Mouse (Mus musculus): ENCODE data around the gene Il19. TPM values are rescaled to one million over a fixed set of nuclear protein-coding genes. Genes with fewer than 3 reads are reported as not detected.

The Il19 gene
- polyA plus RNA-seq, 1 experiment from 2014 or later, result not detected

DNA sequence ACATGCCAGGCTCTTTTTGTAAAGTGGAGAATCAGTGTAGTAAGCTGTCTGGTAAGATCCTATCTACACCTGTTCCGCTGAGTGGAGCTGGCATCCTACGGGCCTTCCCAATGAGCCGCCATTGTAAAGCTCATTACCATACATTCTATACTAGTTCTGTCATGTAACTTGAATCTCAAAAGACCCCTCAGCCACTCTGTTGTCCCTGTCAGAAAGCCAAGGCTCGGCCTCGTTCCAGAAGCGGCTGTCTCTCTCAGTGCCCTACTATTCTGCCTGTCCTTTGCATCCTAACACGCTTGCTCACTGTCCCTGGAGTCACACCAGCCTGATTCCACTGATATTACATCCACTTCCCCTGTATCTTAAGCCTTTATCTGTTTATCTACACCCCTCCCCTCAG is 1.7 kb downstream of the Il19 start:
- H3K27me3 ChIP-seq (ENCODE audit: control insufficient read depth, insufficient read depth, low read depth, low read length), result no peaks in the 10 kb centered on the region
- no peak overlapping the region for H3K4me3 ChIP-seq (ENCODE audit: low read depth, low read length)
- no peak for ATAC-seq
- H3K36me3 ChIP-seq (ENCODE audit: control insufficient read depth, insufficient read depth, low read length), result no peaks in the 10 kb centered on the region
- no peak overlapping the region for H3K4me2 ChIP-seq (ENCODE audit: low read length)
- 52% methylated on average over 7 of the region's 7 CpGs for WGBS
- no peak overlapping the region for H3K9ac ChIP-seq (ENCODE audit: low read depth, low read length)
- H3K4me1 ChIP-seq (ENCODE audit: control insufficient read depth, insufficient read depth, low read length), result no peaks in the 10 kb centered on the region
- H3K27ac ChIP-seq (ENCODE audit: low read length), result no peak overlapping the region
- no peaks in the 10 kb centered on the region for H3K9me3 ChIP-seq (replicated peaks; ENCODE audit: control insufficient read depth, low read length, poor library complexity, severe bottlenecking)

DNA sequence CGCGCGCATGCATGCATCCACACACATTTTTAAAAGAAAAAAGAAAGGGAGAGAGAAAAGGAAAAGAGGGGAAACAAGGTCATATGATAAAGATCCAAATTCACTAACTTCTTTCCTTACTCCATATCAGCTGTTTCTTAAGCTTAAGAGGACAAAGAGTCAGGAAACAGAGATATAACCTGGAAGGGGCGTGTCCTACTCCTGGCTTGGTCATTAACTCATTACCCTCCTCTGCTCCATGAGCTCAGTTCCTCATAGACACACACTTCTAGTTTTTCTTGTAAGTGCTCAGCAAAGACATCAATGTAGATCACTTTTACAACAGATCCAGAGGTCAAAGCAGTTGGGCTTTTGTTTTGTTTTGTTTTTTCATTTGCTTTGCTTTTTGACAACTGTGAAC is 2.7 kb downstream of the Il19 start:
- no peak for ATAC-seq
- H3K27me3 ChIP-seq (ENCODE audit: control insufficient read depth, insufficient read depth, low read depth, low read length), result no peaks in the 10 kb centered on the region
- no peak overlapping the region for H3K9ac ChIP-seq (ENCODE audit: low read depth, low read length)
- no peak overlapping the region for H3K27ac ChIP-seq (ENCODE audit: low read length)
- WGBS, result 93% methylated on average over 4 of the region's 4 CpGs
- no peaks in the 10 kb centered on the region for H3K9me3 ChIP-seq (replicated peaks; ENCODE audit: control insufficient read depth, low read length, poor library complexity, severe bottlenecking)
- H3K36me3 ChIP-seq (ENCODE audit: control insufficient read depth, insufficient read depth, low read length), result no peaks in the 10 kb centered on the region
- no peak overlapping the region for H3K4me2 ChIP-seq (ENCODE audit: low read length)
- no peak overlapping the region for H3K4me3 ChIP-seq (ENCODE audit: low read depth, low read length)
- no peaks in the 10 kb centered on the region for H3K4me1 ChIP-seq (ENCODE audit: control insufficient read depth, insufficient read depth, low read length)

DNA sequence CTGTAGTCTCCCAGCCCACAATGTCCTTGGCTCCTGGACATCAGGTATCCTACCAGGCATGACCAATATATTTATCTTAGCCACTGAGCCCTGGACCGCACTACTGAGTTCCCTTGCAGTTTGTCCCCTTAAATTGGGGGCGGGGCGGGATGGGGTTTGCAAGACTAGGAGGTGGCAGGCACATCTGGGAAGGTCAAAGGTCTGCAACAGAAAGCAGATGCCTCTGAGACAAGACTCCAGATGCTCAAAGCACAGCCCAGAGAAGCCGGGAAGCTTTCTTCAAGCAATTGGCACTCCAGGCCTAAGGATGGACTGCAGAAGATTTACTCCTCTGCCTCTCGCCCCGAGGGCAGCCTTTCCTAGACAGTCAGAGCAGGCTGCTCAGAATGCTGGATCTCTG is 3.6 kb downstream of the Il19 start:
- no peak overlapping the region for H3K9ac ChIP-seq (ENCODE audit: low read depth, low read length)

GRCm38 (mm10) chr1:130926484-130926883 is 13.4 kb downstream of the Il19 start:
- Histone ChIP-seq H3K9me3 (replicated peaks; ENCODE audit: control insufficient read depth, low read length, poor library complexity, severe bottlenecking) (no peaks in the 10 kb centered on the region), H3K27ac (ENCODE audit: low read length) (no peak overlapping the region), H3K4me3 (ENCODE audit: low read depth, low read length) (no peak overlapping the region), H3K27me3 (ENCODE audit: control insufficient read depth, insufficient read depth, low read depth, low read length) (no peaks in the 10 kb centered on the region), H3K36me3 (ENCODE audit: control insufficient read depth, insufficient read depth, low read length) (no peaks in the 10 kb centered on the region), H3K9ac (ENCODE audit: low read depth, low read length) (no peak overlapping the region), H3K4me2 (ENCODE audit: low read length) (no peak overlapping the region), H3K4me1 (ENCODE audit: control insufficient read depth, insufficient read depth, low read length) (no peaks in the 10 kb centered on the region)
- no peak for ATAC-seq

More for the DNA sequence above, 3.6 kb downstream of the Il19 start:
- 60% methylated on average over 6 of the region's 6 CpGs for WGBS
- no peaks in the 10 kb centered on the region for H3K4me1 ChIP-seq (ENCODE audit: control insufficient read depth, insufficient read depth, low read length)
- H3K36me3 ChIP-seq (ENCODE audit: control insufficient read depth, insufficient read depth, low read length), result no peaks in the 10 kb centered on the region
- H3K27me3 ChIP-seq (ENCODE audit: control insufficient read depth, insufficient read depth, low read depth, low read length), result no peaks in the 10 kb centered on the region
- no peak overlapping the region for H3K27ac ChIP-seq (ENCODE audit: low read length)
- no peaks in the 10 kb centered on the region for H3K9me3 ChIP-seq (replicated peaks; ENCODE audit: control insufficient read depth, low read length, poor library complexity, severe bottlenecking)
- no peak for ATAC-seq
- no peak overlapping the region for H3K4me2 ChIP-seq (ENCODE audit: low read length)
- no peak overlapping the region for H3K4me3 ChIP-seq (ENCODE audit: low read depth, low read length)

GRCm38 (mm10) chr1:130918323-130918980 is 21.5 kb downstream of the Il19 start:
- H3K9ac ChIP-seq (ENCODE audit: low read depth, low read length), result no peak overlapping the region
- H3K4me1 ChIP-seq (ENCODE audit: control insufficient read depth, insufficient read depth, low read length), result no peaks in the 10 kb centered on the region
- no peaks in the 10 kb centered on the region for H3K27me3 ChIP-seq (ENCODE audit: control insufficient read depth, insufficient read depth, low read depth, low read length)
- no peaks in the 10 kb centered on the region for H3K36me3 ChIP-seq (ENCODE audit: control insufficient read depth, insufficient read depth, low read length)
- WGBS, result 67% methylated on average over 1 of the region's 1 CpGs
- no peak overlapping the region for H3K4me3 ChIP-seq (ENCODE audit: low read depth, low read length)
- no peak overlapping the region for H3K27ac ChIP-seq (ENCODE audit: low read length)
- no peak for ATAC-seq
- H3K4me2 ChIP-seq (ENCODE audit: low read length), result no peak overlapping the region
- no peaks in the 10 kb centered on the region for H3K9me3 ChIP-seq (replicated peaks; ENCODE audit: control insufficient read depth, low read length, poor library complexity, severe bottlenecking)

GRCm38 (mm10) chr1:130911401-130912010 is 28.4 kb downstream of the Il19 start, which contains the start of gene Il20:
Il20 (minus strand) TSS chr1:130911451.
- no peaks in the 10 kb centered on the region for H3K36me3 ChIP-seq (ENCODE audit: control insufficient read depth, insufficient read depth, low read length)
- H3K27ac ChIP-seq (ENCODE audit: low read length), result no peak within 1 kb of the TSS
- H3K9ac ChIP-seq (ENCODE audit: low read depth, low read length), result no peak within 1 kb of the TSS
- H3K4me3 ChIP-seq (ENCODE audit: low read depth, low read length), result no peak within 1 kb of the TSS
- H3K4me2 ChIP-seq (ENCODE audit: low read length), result no peak within 1 kb of the TSS
- no peak for ATAC-seq
- no peaks in the 10 kb centered on the region for H3K4me1 ChIP-seq (ENCODE audit: control insufficient read depth, insufficient read depth, low read length)
- H3K9me3 ChIP-seq (replicated peaks; ENCODE audit: control insufficient read depth, low read length, poor library complexity, severe bottlenecking), result no peaks in the 10 kb centered on the region
- H3K27me3 ChIP-seq (ENCODE audit: control insufficient read depth, insufficient read depth, low read depth, low read length), result no peaks in the 10 kb centered on the region
- WGBS, result 79% methylated on average over 12 of the region's 12 CpGs

GRCm38 (mm10) chr1:130902505-130902904 is 37.4 kb downstream of the Il19 start:
- no peaks in the 10 kb centered on the region for H3K4me1 ChIP-seq (ENCODE audit: control insufficient read depth, insufficient read depth, low read length)
- no peak overlapping the region for H3K9ac ChIP-seq (ENCODE audit: low read depth, low read length)
- WGBS, result 91% methylated on average over 7 of the region's 7 CpGs
- no peaks in the 10 kb centered on the region for H3K36me3 ChIP-seq (ENCODE audit: control insufficient read depth, insufficient read depth, low read length)
- no peak overlapping the region for H3K4me2 ChIP-seq (ENCODE audit: low read length)
- no peaks in the 10 kb centered on the region for H3K27me3 ChIP-seq (ENCODE audit: control insufficient read depth, insufficient read depth, low read depth, low read length)
- no peaks in the 10 kb centered on the region for H3K9me3 ChIP-seq (replicated peaks; ENCODE audit: control insufficient read depth, low read length, poor library complexity, severe bottlenecking)
- no peak overlapping the region for H3K4me3 ChIP-seq (ENCODE audit: low read depth, low read length)
- ATAC-seq, result no peak
- no peak overlapping the region for H3K27ac ChIP-seq (ENCODE audit: low read length)

- 18% methylated on average over 6 of the region's 6 CpGs for WGBS
- Histone ChIP-seq H3K4me2 (ENCODE audit: low read length) (no peak overlapping the region), H3K4me3 (ENCODE audit: low read depth, low read length) (no peak overlapping the region), H3K27ac (ENCODE audit: low read length) (no peak overlapping the region), H3K36me3 (ENCODE audit: control insufficient read depth, insufficient read depth, low read length) (no peaks in the 10 kb centered on the region), H3K27me3 (ENCODE audit: control insufficient read depth, insufficient read depth, low read depth, low read length) (no peaks in the 10 kb centered on the region), H3K9me3 (replicated peaks; ENCODE audit: control insufficient read depth, low read length, poor library complexity, severe bottlenecking) (no peaks in the 10 kb centered on the region), H3K4me1 (ENCODE audit: control insufficient read depth, insufficient read depth, low read length) (no peaks in the 10 kb centered on the region), H3K9ac (ENCODE audit: low read depth, low read length) (no peak overlapping the region)
- no peak for ATAC-seq
These were observed 45.4 kb downstream of the Il19 start for GRCm38 (mm10) chr1:130894468-130894867.

DNA sequence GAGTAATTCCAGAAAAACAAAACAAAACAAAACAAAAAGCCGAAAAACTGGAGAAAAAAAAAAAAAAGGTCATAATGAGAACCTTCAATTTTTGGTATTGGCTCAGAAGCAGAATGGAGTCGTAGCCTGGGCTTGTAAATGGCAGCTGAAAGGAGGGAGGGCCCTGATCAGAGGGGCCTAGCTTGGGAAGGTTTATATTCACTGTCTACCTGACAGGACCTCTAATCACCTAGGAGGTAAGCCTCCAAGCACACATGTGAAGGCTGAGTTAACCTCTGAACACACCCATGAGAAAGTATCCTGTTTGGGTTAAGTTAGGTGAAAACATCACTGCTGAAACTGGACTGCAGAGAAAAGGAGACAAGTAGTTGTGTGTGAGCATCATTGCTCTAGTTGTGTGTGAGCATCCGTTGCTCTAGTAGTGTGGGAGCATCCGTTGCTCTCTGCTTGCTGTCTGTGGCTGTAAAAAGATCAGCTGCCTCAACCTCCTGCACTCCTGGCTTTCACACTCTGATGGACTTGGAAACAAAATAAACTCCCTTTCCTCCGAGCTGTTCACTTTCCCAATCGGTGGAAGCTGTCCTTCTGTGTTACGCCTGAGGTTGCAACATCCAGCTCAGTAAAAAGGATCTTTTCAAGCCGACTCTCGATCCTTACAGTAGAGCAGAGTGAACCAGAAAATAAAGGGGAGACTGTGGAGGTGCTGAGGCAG is 46.4 kb downstream of the Il19 start:
- ATAC-seq, result no peak
- 72% methylated on average over 9 of the region's 9 CpGs for WGBS
- no peaks in the 10 kb centered on the region for H3K36me3 ChIP-seq (ENCODE audit: control insufficient read depth, insufficient read depth, low read length)

More for the DNA sequence above, 46.4 kb downstream of the Il19 start:
- no peak overlapping the region for H3K4me3 ChIP-seq (ENCODE audit: low read depth, low read length)
- H3K4me2 ChIP-seq (ENCODE audit: low read length), result no peak overlapping the region
- H3K9ac ChIP-seq (ENCODE audit: low read depth, low read length), result no peak overlapping the region
- H3K27ac ChIP-seq (ENCODE audit: low read length), result no peak overlapping the region
- no peaks in the 10 kb centered on the region for H3K9me3 ChIP-seq (replicated peaks; ENCODE audit: control insufficient read depth, low read length, poor library complexity, severe bottlenecking)
- no peaks in the 10 kb centered on the region for H3K27me3 ChIP-seq (ENCODE audit: control insufficient read depth, insufficient read depth, low read depth, low read length)
- no peaks in the 10 kb centered on the region for H3K4me1 ChIP-seq (ENCODE audit: control insufficient read depth, insufficient read depth, low read length)
